Mouse (Mus musculus): ENCODE measurements around the gene Zc3h14. TPM values are rescaled to one million over a fixed set of nuclear protein-coding genes. Genes with fewer than 3 reads are reported as not detected.

Zc3h14 gene
- polyA plus RNA-seq, 1 experiment from 2014 or later: 128 TPM

DNA sequence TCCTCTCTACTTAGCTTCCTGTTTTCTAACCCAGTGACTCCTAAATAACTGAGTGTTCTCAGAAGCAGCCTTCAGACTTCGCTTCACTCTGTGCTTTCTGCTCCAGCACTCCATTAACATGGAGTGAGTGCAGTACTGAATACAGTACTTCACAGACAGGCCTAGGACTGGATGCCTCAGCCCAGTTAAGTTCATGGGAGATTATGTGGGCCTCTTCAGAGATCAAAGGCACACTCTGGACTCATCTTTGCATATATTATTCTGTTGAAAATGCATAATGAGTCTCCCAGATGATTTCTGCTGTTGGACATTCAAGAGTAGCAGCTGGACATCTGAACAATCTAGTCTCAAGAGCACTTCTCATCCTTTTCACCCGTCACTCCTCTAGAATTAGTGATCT lies 74.0 kb downstream of the Zc3h14 start:
- H3K36me3 ChIP-seq: no peaks in the 10 kb centered on the region
- no peak overlapping the region for H3K4me2 ChIP-seq
- H3K9ac ChIP-seq: no peak overlapping the region
- WGBS: 84% methylated on average over 2 of the region's 2 CpGs
- ATAC-seq (replicated peaks; ENCODE audit: low FRiP score): no peak
- no peak overlapping the region for H3K4me3 ChIP-seq (replicated peaks)
- no peaks in the 10 kb centered on the region for H3K4me1 ChIP-seq
- H3K9me3 ChIP-seq (replicated peaks): no peaks in the 10 kb centered on the region
- no peaks in the 10 kb centered on the region for H3K27me3 ChIP-seq
- no peak overlapping the region for H3K27ac ChIP-seq

DNA sequence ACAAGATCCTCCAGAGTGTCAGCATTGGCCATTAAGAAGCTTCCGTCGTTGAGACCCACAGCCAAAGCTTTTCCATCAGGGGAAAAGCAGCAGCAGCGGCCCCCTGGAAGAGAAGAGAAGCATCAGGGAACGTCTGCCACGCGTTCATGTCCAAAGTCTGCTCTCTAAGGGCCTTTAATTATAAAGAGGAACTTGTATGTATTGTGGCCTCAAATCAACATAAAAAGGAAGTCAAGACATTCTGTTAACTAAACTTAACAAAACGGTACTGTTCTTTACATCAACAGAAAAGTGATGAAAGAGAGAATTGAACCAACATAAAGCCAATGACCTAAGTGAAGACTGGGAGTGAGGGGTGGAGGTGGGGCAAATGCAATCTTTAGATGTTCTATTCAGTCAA lies 84.4 kb downstream of the Zc3h14 start:
- no peaks in the 10 kb centered on the region for H3K4me1 ChIP-seq
- no peak for ATAC-seq (replicated peaks; ENCODE audit: low FRiP score)
- 85% methylated on average over 7 of the region's 7 CpGs for WGBS
- no peak overlapping the region for H3K27ac ChIP-seq
- no peaks in the 10 kb centered on the region for H3K27me3 ChIP-seq
- H3K4me2 ChIP-seq: no peak overlapping the region
- H3K36me3 ChIP-seq: no peaks in the 10 kb centered on the region
- H3K4me3 ChIP-seq (replicated peaks): no peak overlapping the region
- no peaks in the 10 kb centered on the region for H3K9me3 ChIP-seq (replicated peaks)
- no peak overlapping the region for H3K9ac ChIP-seq

DNA sequence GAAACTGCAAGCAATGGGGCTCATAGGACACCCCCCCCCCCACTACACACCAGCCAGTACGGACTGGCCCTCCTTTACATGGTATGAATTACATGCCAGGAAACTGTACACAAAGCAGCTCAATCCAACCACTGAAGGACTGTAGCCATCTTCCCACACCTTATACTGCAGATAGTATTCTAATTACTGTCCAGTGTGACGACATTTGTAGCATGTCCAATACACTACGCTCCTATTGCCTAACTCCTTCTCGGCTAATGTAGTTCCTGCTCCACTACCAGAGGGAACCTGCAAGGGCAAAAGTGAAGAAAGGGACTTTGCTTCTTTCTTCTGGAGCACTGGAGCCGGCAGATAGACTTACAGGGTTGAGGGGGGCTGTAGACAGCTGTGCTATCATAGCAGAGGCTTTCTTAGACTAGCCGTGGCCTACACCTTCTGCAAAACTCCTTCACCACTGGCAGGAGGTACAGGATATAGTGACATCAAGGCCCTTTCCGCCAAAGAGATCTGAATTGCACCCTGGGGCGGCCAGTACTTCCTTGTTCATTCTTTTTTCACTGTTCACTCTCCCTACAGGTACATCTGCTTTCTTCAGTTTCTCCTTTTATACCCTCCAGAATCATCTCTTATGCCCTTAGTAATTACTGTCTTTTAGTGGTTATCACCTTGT lies 86.3 kb downstream of the Zc3h14 start:
- no peak for ATAC-seq (replicated peaks; ENCODE audit: low FRiP score)
- Histone ChIP-seq H3K9ac (no peak overlapping the region), H3K4me1 (no peaks in the 10 kb centered on the region), H3K36me3 (no peaks in the 10 kb centered on the region), H3K27me3 (no peaks in the 10 kb centered on the region), H3K27ac (no peak overlapping the region), H3K4me2 (no peak overlapping the region), H3K4me3 (replicated peaks) (no peak overlapping the region), H3K9me3 (replicated peaks) (no peaks in the 10 kb centered on the region)
- 90% methylated on average over 8 of the region's 8 CpGs for WGBS

DNA sequence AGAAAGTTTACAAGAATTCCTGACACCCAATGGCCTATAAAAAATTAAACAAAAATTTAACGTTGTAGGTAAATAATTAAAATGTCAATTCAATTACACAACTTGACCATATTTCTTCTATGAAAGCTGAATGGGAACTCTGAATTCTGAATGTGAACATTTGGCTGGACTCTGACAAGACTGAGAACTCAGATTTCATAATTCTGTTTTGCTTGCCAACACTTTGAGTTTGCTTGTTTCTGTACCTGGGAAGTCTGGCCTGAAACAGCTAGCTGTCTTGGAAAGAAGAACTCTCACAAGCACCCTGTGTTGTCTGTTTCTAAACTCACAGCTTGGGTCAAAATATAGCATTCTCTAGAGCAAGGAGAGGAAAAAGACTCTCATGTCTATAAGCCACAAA lies 87.1 kb downstream of the Zc3h14 start:
- Histone ChIP-seq H3K4me2 (no peak overlapping the region), H3K9me3 (replicated peaks) (no peaks in the 10 kb centered on the region), H3K27me3 (no peaks in the 10 kb centered on the region), H3K36me3 (no peaks in the 10 kb centered on the region), H3K4me1 (no peaks in the 10 kb centered on the region), H3K9ac (no peak overlapping the region), H3K27ac (no peak overlapping the region), H3K4me3 (replicated peaks) (no peak overlapping the region)
- ATAC-seq (replicated peaks; ENCODE audit: low FRiP score): no peak
- WGBS: 79% methylated on average over 1 of the region's 1 CpGs

DNA sequence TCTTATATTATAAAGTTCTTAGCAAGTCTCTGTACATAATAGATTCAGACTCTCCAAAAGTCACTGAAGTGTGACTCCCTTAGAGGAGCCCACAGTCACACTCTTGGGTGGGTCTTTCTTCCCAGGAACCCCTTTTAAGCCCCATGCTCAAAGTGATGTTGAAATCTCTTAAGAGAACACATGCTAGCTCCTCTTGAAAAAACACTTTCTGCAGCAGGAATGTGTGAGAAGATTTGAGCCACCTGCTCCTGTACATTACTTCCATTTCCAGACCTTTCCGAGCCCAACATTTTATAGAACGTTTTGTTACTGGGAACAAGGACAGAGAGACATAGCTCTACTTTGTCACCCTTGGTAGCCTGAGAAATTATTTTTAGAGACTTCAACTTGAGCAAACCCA lies 88.1 kb downstream of the Zc3h14 start:
- ATAC-seq (replicated peaks; ENCODE audit: low FRiP score): no peak
- H3K4me1 ChIP-seq: no peaks in the 10 kb centered on the region
- no peaks in the 10 kb centered on the region for H3K9me3 ChIP-seq (replicated peaks)
- no peak overlapping the region for H3K27ac ChIP-seq
- H3K9ac ChIP-seq: no peak overlapping the region
- no peaks in the 10 kb centered on the region for H3K36me3 ChIP-seq
- H3K4me3 ChIP-seq (replicated peaks): no peak overlapping the region
- H3K27me3 ChIP-seq: no peaks in the 10 kb centered on the region
- WGBS: 79% methylated on average over 2 of the region's 2 CpGs
- H3K4me2 ChIP-seq: no peak overlapping the region

DNA sequence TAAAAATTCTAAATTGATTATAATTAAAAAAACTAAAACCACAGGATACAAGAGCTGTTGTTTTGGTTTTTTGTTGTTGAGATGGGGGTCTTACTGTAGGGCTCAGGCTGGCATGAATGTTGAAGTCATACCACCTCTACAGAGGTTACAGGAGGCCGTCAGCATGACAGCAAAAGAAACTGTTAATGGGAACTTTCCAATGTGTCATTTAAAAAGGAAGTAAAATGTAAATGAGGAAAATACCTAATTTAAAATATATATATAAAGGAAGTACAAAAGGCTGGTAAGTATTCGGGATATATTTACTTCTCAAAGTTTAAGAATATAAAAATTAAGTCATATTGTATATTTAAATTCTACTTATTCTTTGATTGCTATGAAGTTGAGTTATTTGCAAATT lies 88.7 kb downstream of the Zc3h14 start:
- WGBS: 86% methylated on average over 2 of the region's 2 CpGs
- Histone ChIP-seq H3K9ac (no peak overlapping the region), H3K4me3 (replicated peaks) (no peak overlapping the region)

More for the DNA sequence above, 88.7 kb downstream of the Zc3h14 start:
- no peaks in the 10 kb centered on the region for H3K27me3 ChIP-seq
- H3K9me3 ChIP-seq (replicated peaks): no peaks in the 10 kb centered on the region
- ATAC-seq (replicated peaks; ENCODE audit: low FRiP score): no peak
- H3K36me3 ChIP-seq: no peaks in the 10 kb centered on the region
- no peaks in the 10 kb centered on the region for H3K4me1 ChIP-seq
- no peak overlapping the region for H3K27ac ChIP-seq
- no peak overlapping the region for H3K4me2 ChIP-seq

Other genes starting within 250 kb of the Zc3h14 start
- gene Kcnk10, start 168.7 kb upstream of the Zc3h14 start, polyA plus RNA-seq (2015; fragmentation: Nextera tagmentation; extraction: Ambion mirVana): 0.90 and 1.5 TPM in 2 replicates
- 17.5 and 18.0 TPM in 2 replicates for gene Spata7, start 118.8 kb upstream of the Zc3h14 start, polyA plus RNA-seq (2015; fragmentation: Nextera tagmentation; extraction: Ambion mirVana)
- 6.6 and 7.1 TPM in 2 replicates for gene Ptpn21, start 9.6 kb upstream of the Zc3h14 start, polyA plus RNA-seq (2015; fragmentation: Nextera tagmentation; extraction: Ambion mirVana)
- gene Eml5, start 154.5 kb downstream of the Zc3h14 start, polyA plus RNA-seq (2015; fragmentation: Nextera tagmentation; extraction: Ambion mirVana): 4.2 and 5.2 TPM in 2 replicates
- 32.6 TPM in 2 replicates for gene Ttc8, start 173.6 kb downstream of the Zc3h14 start, polyA plus RNA-seq (2015; fragmentation: Nextera tagmentation; extraction: Ambion mirVana)

Data from kidney, embryonic 15.5 days (tissue).